Mouse (Mus musculus) cerebellum, adult 2 months (tissue): ENCODE results near the gene Prrxl1.

Experiments used
- CTCF ChIP-seq: fragments of 200-500 bp; IDR thresholded peaks from 2 replicates; pipeline ENCODE4 v1.5.1; 2011; ENCODE audit warnings: low read depth, mild to moderate bottlenecking, control low read depth, low read length, moderate library complexity, borderline replicate concordance; ENCODE audit not compliant: insufficient read depth
- POLR2A ChIP-seq: fragments of 200-500 bp; IDR thresholded peaks from 2 replicates; pipeline ENCODE4 v1.6.1; 2011; ENCODE audit warnings: low read length, control low read depth, borderline replicate concordance; ENCODE audit not compliant: insufficient read depth

DNA sequence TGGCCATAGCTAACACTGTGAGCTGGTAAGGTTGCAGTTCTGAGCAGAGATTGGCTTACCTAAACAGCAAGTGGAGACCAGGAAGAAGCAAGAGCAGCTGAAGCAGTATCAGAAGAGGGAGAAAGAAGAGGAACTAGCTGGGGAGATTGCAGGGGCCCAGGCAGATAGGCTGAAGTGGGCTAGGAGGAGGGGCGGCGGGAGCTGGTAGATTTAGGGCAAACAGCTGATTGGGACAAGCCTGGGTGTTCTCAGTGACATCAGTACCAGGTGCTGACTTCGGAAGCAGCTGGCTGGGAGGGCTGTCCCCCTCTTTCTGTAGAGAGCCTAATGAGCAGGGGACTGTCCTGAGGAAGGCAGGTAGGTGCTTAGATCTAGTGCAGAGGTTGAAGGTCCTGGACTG lies 37.8 kb upstream of the Prrxl1 start:
- TF ChIP-seq CTCF = no peak
- TF ChIP-seq POLR2A = no peak
